Mouse (Mus musculus) MEL (cell line): Measurements from ENCODE around the gene Ube2r2. TPM values are rescaled to one million over a fixed set of nuclear protein-coding genes. Genes with fewer than 3 reads are reported as not detected.

Experiments
- DNase-seq: peaks from one replicate; pipeline ENCODE4 v3.0.0; 2011; ENCODE audit warnings: low read depth, low spot score
- H3K27ac ChIP-seq: 2 replicates; pipeline ENCODE4 v1.5.1; 2012; ENCODE audit warnings: low read depth, mild to moderate bottlenecking, control low read depth, low read length, moderate library complexity; ENCODE audit not compliant: control insufficient read depth
- H3K27me3 ChIP-seq, 2 experiments: fragments of 150-350 bp in 1 of 2; sonication (generic) in 1 of 2; 2 replicates each; pipeline ENCODE4 v1.6.1; 2012; ENCODE audit warnings: low read length in 2 of 2, mild to moderate bottlenecking in 2 of 2, improper control_type of control experiment in 1 of 2, moderate library complexity in 1 of 2; ENCODE audit not compliant: insufficient read depth in 2 of 2, control insufficient read depth in 1 of 2
- H3K36me3 ChIP-seq, 2 experiments: 2 replicates each; pipeline ENCODE4 v1.6.1; 2012 to 2014; ENCODE audit warnings: low read length in 2 of 2, improper control_type of control experiment in 1 of 2, inconsistent platforms in 1 of 2, mild to moderate bottlenecking in 1 of 2; ENCODE audit not compliant: insufficient read depth in 2 of 2, control insufficient read depth in 1 of 2
- H3K4me1 ChIP-seq, 2 experiments: fragments of 150-350 bp in 1 of 2; sonication (generic) in 1 of 2; 2 replicates each; pipeline ENCODE4 v1.6.1; 2012; ENCODE audit warnings: low read length in 2 of 2, improper control_type of control experiment in 1 of 2, mild to moderate bottlenecking in 1 of 2; ENCODE audit not compliant: insufficient read depth in 2 of 2, control insufficient read depth in 1 of 2
- H3K4me3 ChIP-seq, 2 experiments: fragments of 150-350 bp in 1 of 2; sonication (generic) in 1 of 2; 2 replicates each; pipeline ENCODE4 v1.5.1; 2012; ENCODE audit warnings: low read depth in 2 of 2, low read length in 2 of 2, mild to moderate bottlenecking in 2 of 2, moderate library complexity in 2 of 2, control low read depth in 1 of 2, improper control_type of control experiment in 1 of 2; ENCODE audit not compliant: control insufficient read depth in 1 of 2, insufficient read depth in 1 of 2
- H3K79me2 ChIP-seq: 2 replicates; pipeline ENCODE4 v1.6.1; 2012; ENCODE audit warnings: mild to moderate bottlenecking, low read length, moderate library complexity; ENCODE audit not compliant: control insufficient read depth, poor library complexity, insufficient read depth
- H3K9ac ChIP-seq: 2 replicates; pipeline ENCODE4 v1.6.1; 2012; ENCODE audit warnings: low read depth, mild to moderate bottlenecking, control low read depth, low read length, moderate library complexity; ENCODE audit not compliant: control insufficient read depth, poor library complexity, severe bottlenecking
- H3K9me3 ChIP-seq: fragments of 150-350 bp; sonication (generic); replicated peaks from 2 replicates; pipeline ENCODE4 v1.6.1; 2012; ENCODE audit warnings: mild to moderate bottlenecking, low read length, improper control_type of control experiment, moderate library complexity; ENCODE audit not compliant: insufficient read depth
- BHLHE40 ChIP-seq: IDR thresholded peaks from 2 replicates; pipeline ENCODE4 v1.6.1; 2012; ENCODE audit warnings: low read depth, mild to moderate bottlenecking, inconsistent platforms, low read length, improper control_type of control experiment, borderline replicate concordance
- E2F4 ChIP-seq: IDR thresholded peaks from 2 replicates; pipeline ENCODE4 v1.6.1; 2011; ENCODE audit warnings: low read depth, low read length, improper control_type of control experiment, borderline replicate concordance
- EP300 ChIP-seq, 2 experiments: IDR thresholded peaks; 2 replicates each; pipeline ENCODE4 v1.6.1; 2011; ENCODE audit warnings: improper control_type of control experiment in 2 of 2, low read length in 2 of 2, low read depth in 1 of 2, mild to moderate bottlenecking in 1 of 2
- GABPA ChIP-seq: IDR thresholded peaks from 2 replicates; pipeline ENCODE4 v1.6.1; 2012; ENCODE audit warnings: low read depth, mild to moderate bottlenecking, inconsistent platforms, low read length, improper control_type of control experiment, moderate library complexity
- GATA1 ChIP-seq: IDR thresholded peaks from 2 replicates; pipeline ENCODE4 v1.6.1; 2011; ENCODE audit warnings: low read depth, low read length, improper control_type of control experiment
- JUND ChIP-seq: IDR thresholded peaks from 2 replicates; pipeline ENCODE4 v1.6.1; 2011; ENCODE audit warnings: low read depth, mild to moderate bottlenecking, improper control_type of control experiment, low read length
- MAX ChIP-seq: IDR thresholded peaks from 2 replicates; pipeline ENCODE4 v1.6.1; 2011; ENCODE audit warnings: low read length, improper control_type of control experiment
- MAZ ChIP-seq: IDR thresholded peaks from 2 replicates; pipeline ENCODE4 v1.6.1; 2012; ENCODE audit warnings: low read depth, mild to moderate bottlenecking, inconsistent platforms, low read length, improper control_type of control experiment
- MEF2A ChIP-seq: IDR thresholded peaks from 2 replicates; pipeline ENCODE4 v1.6.1; 2014; ENCODE audit warnings: low read depth, mild to moderate bottlenecking, inconsistent platforms, low read length, improper control_type of control experiment; ENCODE audit not compliant: poor library complexity, insufficient replicate concordance, severe bottlenecking; ENCODE audit errors: extremely low read depth
- MYC ChIP-seq: IDR thresholded peaks from 2 replicates; pipeline ENCODE4 v1.6.1; 2011; ENCODE audit warnings: low read depth, mild to moderate bottlenecking, low read length, improper control_type of control experiment, moderate library complexity
- POLR2AphosphoS2 ChIP-seq: IDR thresholded peaks from 2 replicates; pipeline ENCODE4 v1.6.1; 2011; ENCODE audit warnings: low read length, improper control_type of control experiment
- SMC3 ChIP-seq: IDR thresholded peaks from 2 replicates; pipeline ENCODE4 v1.6.1; 2011; ENCODE audit warnings: low read depth, low read length, improper control_type of control experiment
- TBP ChIP-seq: IDR thresholded peaks from 2 replicates; pipeline ENCODE4 v1.8.0; 2011; ENCODE audit warnings: low read depth, low read length, improper control_type of control experiment
- TCF12 ChIP-seq: IDR thresholded peaks from 2 replicates; pipeline ENCODE4 v1.6.1; 2014; ENCODE audit warnings: low read depth, mild to moderate bottlenecking, inconsistent platforms, low read length, improper control_type of control experiment, moderate library complexity
- ZNF384 ChIP-seq: IDR thresholded peaks from 2 replicates; pipeline ENCODE4 v1.6.1; 2012; ENCODE audit warnings: low read depth, mild to moderate bottlenecking, inconsistent platforms, low read length, improper control_type of control experiment
- polyA plus RNA-seq, 2 experiments: library from polyadenylated mRNA; stranded (reverse) in 1 of 2; unstranded in 1 of 2; fragments of >175 nt in 1 of 2; fragments of >200 nt in 1 of 2; gene quantifications; 2 replicates each; pipeline versions ENCODE4 v1.2.1 to v1.2.4; 2012; ENCODE audit warnings: low replicate concordance in 2 of 2, low read depth in 1 of 2; ENCODE audit not compliant: insufficient read length in 2 of 2, insufficient read depth in 1 of 2, missing spikeins in 1 of 2
- total RNA-seq: library from RNA; depleted of rRNA; stranded (reverse); fragments of 300-350 nt; gene quantifications from 2 replicates; pipeline ENCODE4 v1.2.3, GENCODE M21; 2012

The Ube2r2 gene
- total and polyA plus RNA-seq, 3 experiments, result 24.5 to 94.1 (median 70.1) TPM

GRCm38 (mm10) chr4:41089705-41090104 lies 45.8 kb upstream of the Ube2r2 start:
- no peak overlapping the region for H3K9ac ChIP-seq
- H3K79me2 ChIP-seq, result no peaks in the 10 kb centered on the region
- H3K27me3 ChIP-seq, result no peaks in the 10 kb centered on the region
- no peak overlapping the region for H3K27ac ChIP-seq
- no peak for DNase-seq
- H3K36me3 ChIP-seq, result peaks cover 0 to 31% of the 10 kb centered on the region in 2 experiments; a peak in 2 of 4 replicates
- H3K9me3 ChIP-seq, result no peaks in the 10 kb centered on the region
- peaks cover 24 to 40% of the 10 kb centered on the region in 2 experiments for H3K4me1 ChIP-seq
- H3K4me3 ChIP-seq, result no peak overlapping the region
- TF ChIP-seq POLR2AphosphoS2, result no peak
- TF ChIP-seq ZNF384, result peak; percentile 31; the same call in 1 of the 2 replicates
- no peak for TF ChIP-seq JUND

GRCm38 (mm10) chr4:41091391-41091790 lies 44.2 kb upstream of the Ube2r2 start:
- H3K27ac ChIP-seq, result no peak overlapping the region
- peaks cover 0 to 23% of the 10 kb centered on the region in 2 experiments; a peak in 2 of 4 replicates for H3K36me3 ChIP-seq
- peaks cover 18 to 37% of the 10 kb centered on the region in 2 experiments for H3K4me1 ChIP-seq
- no peak overlapping the region for H3K4me3 ChIP-seq
- TF ChIP-seq MEF2A, result no peak
- no peak for TF ChIP-seq TBP
- TF ChIP-seq GABPA, result no peak
- no peak for TF ChIP-seq SMC3
- no peak for TF ChIP-seq EP300 (IDR thresholded peaks at IDR 0.05; ENCODE audit: low read depth in 1 of 2, low read length in 2 of 2)
- no peak for TF ChIP-seq ZNF384
- no peak for TF ChIP-seq GATA1
- TF ChIP-seq MYC, result no peak
- TF ChIP-seq E2F4, result no peak
- TF ChIP-seq MAZ, result no peak
- no peak for TF ChIP-seq MAX
- TF ChIP-seq BHLHE40, result no peak
- H3K79me2 ChIP-seq, result no peaks in the 10 kb centered on the region
- no peak overlapping the region for H3K9ac ChIP-seq
- no peaks in the 10 kb centered on the region for H3K9me3 ChIP-seq
- DNase-seq, result peak; percentile 25
- no peaks in the 10 kb centered on the region for H3K27me3 ChIP-seq

GRCm38 (mm10) chr4:41092958-41093357 lies 42.6 kb upstream of the Ube2r2 start:
- H3K9me3 ChIP-seq, result no peaks in the 10 kb centered on the region
- no peak overlapping the region for H3K27ac ChIP-seq
- peaks cover 10 to 32% of the 10 kb centered on the region in 2 experiments for H3K4me1 ChIP-seq
- DNase-seq, result no peak
- no peaks in the 10 kb centered on the region for H3K79me2 ChIP-seq
- H3K27me3 ChIP-seq, result no peaks in the 10 kb centered on the region
- H3K9ac ChIP-seq, result no peak overlapping the region
- peaks cover 0 to 17% of the 10 kb centered on the region in 2 experiments; a peak in 2 of 4 replicates for H3K36me3 ChIP-seq
- H3K4me3 ChIP-seq, result no peak overlapping the region
- no peak for TF ChIP-seq TCF12
- 0 out of 2 replicates have a peak, but pooled peaks have one; percentile 7 for TF ChIP-seq ZNF384
